Mouse (Mus musculus): ENCODE results near the gene Hist1h1c. TPM values are rescaled to one million over a fixed set of nuclear protein-coding genes. Genes with fewer than 3 reads are reported as not detected.
A peak's percentile ranks its signal among the peaks of the same experiment; 100 is the strongest.

Hist1h1c gene
- polyA plus RNA-seq, 1 experiment = 46.7 TPM

- Histone ChIP-seq H3K4me1 (ENCODE audit: control insufficient read depth, insufficient read depth, low read length) (no peaks in the 10 kb centered on the region), H3K4me3 (replicated peaks; ENCODE audit: extremely low read depth, low read depth, low read length) (no peak overlapping the region)
- WGBS = 91% methylated on average over 5 of the region's 5 CpGs
- TF ChIP-seq CTCF (IDR thresholded peaks at IDR 0.05; ENCODE audit: insufficient read depth, low read length) = no peak
- no peak for TF ChIP-seq POLR2A (IDR thresholded peaks at IDR 0.05; ENCODE audit: borderline replicate concordance, extremely low read depth, low read depth, low read length)
- no peak for DNase-seq
These were observed 8.9 kb upstream of the Hist1h1c start for GRCm38 (mm10) chr13:23729706-23730105.

DNA sequence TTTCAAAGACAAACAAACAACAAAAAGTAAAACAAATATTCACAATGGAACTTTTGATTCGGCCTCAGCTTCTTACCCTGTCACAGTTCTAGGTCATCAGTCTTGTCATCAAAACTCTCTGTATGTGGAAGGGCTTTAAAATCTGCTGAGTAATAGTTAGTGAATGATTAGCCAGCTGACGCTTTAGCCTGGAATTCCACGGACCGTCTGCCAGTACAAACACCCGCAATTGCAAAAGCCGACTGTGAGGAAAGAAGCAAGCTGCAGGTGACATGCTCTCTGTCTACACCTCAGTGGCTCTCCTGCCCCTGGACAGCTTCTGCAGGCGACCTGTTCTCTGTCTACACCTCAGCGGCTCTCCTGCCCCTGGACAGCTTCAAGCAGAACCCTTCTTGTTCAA is 8.1 kb upstream of the Hist1h1c start:
- WGBS = 32% methylated on average over 8 of the region's 8 CpGs
- no peak for DNase-seq
- H3K4me3 ChIP-seq (replicated peaks; ENCODE audit: extremely low read depth, low read depth, low read length) = no peak overlapping the region
- TF ChIP-seq CTCF (IDR thresholded peaks at IDR 0.05; ENCODE audit: insufficient read depth, low read length) (no peak), POLR2A (IDR thresholded peaks at IDR 0.05; ENCODE audit: borderline replicate concordance, extremely low read depth, low read depth, low read length) (no peak)
- H3K4me1 ChIP-seq (ENCODE audit: control insufficient read depth, insufficient read depth, low read length) = no peaks in the 10 kb centered on the region

- WGBS = 22% methylated on average over 8 of the region's 8 CpGs
These were observed 6.3 kb upstream of the Hist1h1c start for GRCm38 (mm10) chr13:23732156-23732804.

GRCm38 (mm10) chr13:23737091-23737490 is 1.5 kb upstream of the Hist1h1c start:
- Histone ChIP-seq H3K4me3 (replicated peaks; ENCODE audit: extremely low read depth, low read depth, low read length) (no peak overlapping the region), H3K4me1 (ENCODE audit: control insufficient read depth, insufficient read depth, low read length) (peaks cover 4% of the 10 kb centered on the region)
- no peak for DNase-seq
- TF ChIP-seq POLR2A (IDR thresholded peaks at IDR 0.05; ENCODE audit: borderline replicate concordance, extremely low read depth, low read depth, low read length) (no peak), CTCF (IDR thresholded peaks at IDR 0.05; ENCODE audit: insufficient read depth, low read length) (no peak)
- 93% methylated on average over 5 of the region's 5 CpGs for WGBS

More at GRCm38 (mm10) chr13:23732156-23732804, 6.3 kb upstream of the Hist1h1c start:
- TF ChIP-seq CTCF (IDR thresholded peaks at IDR 0.05; ENCODE audit: insufficient read depth, low read length) (peak; percentile 45; the same call in 1 of the 2 replicates), POLR2A (IDR thresholded peaks at IDR 0.05; ENCODE audit: borderline replicate concordance, extremely low read depth, low read depth, low read length) (no peak)
- Histone ChIP-seq H3K4me3 (replicated peaks; ENCODE audit: extremely low read depth, low read depth, low read length) (no peak overlapping the region), H3K4me1 (ENCODE audit: control insufficient read depth, insufficient read depth, low read length) (no peaks in the 10 kb centered on the region)
- DNase-seq = no peak

DNA sequence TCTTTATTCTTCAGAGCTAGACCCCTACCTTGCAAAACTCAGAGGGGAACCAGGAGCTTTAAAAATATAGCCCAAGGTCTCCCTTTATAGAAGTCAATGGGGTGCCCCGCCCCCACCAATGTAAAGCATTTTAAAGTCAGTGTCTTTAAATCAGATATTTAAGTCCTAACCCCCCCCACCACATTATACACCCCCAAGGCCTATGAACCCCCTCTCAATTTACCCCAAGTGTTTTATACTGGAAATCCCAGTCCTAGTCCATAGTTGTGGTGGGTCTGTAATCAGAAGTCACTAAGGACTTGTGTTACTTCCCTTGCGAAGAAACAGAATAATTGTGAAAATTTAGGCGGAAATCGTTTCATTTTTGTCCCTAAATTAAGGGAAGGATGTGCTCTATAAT is 567 bp upstream of the Hist1h1c start:
- WGBS = 26% methylated on average over 4 of the region's 4 CpGs
- no peak for DNase-seq
- no peak for TF ChIP-seq CTCF (IDR thresholded peaks at IDR 0.05; ENCODE audit: insufficient read depth, low read length)
- TF ChIP-seq POLR2A (IDR thresholded peaks at IDR 0.05; ENCODE audit: borderline replicate concordance, extremely low read depth, low read depth, low read length) = no peak
- H3K4me3 ChIP-seq (replicated peaks; ENCODE audit: extremely low read depth, low read depth, low read length) = peak overlapping the region; percentile 32
- peaks cover 4% of the 10 kb centered on the region for H3K4me1 ChIP-seq (ENCODE audit: control insufficient read depth, insufficient read depth, low read length)

DNA sequence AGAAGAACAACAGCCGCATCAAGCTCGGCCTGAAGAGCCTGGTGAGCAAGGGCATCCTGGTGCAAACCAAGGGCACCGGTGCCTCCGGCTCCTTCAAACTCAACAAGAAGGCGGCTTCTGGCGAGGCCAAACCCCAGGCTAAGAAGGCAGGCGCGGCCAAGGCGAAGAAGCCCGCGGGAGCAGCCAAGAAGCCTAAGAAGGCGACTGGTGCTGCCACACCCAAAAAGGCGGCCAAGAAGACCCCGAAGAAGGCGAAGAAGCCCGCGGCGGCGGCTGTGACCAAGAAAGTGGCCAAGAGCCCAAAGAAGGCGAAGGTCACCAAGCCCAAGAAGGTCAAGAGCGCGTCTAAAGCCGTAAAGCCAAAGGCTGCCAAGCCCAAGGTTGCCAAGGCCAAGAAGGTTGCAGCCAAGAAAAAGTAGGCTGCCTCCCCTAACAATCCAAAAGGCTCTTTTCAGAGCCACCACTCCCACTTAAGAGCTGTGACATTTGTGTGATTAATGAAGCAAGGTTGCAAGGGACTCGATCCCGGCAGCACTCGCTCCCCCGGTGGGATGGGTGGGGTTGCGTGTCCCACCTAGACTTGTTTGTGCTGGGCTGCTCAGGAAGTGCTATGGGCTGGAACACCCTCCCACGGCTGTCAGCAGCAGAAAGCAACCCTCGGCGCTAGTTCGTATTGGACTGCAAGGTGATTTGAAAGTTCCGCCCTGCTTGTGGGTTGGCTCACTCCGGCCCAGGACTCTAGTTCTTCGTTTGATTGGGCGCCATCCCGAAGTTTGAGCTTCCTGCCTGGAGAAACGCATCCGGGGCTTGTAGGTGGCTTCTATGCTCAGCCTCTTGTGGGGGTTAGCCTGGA is 687 bp downstream of the Hist1h1c start:
- peaks cover 4% of the 10 kb centered on the region for H3K4me1 ChIP-seq (ENCODE audit: control insufficient read depth, insufficient read depth, low read length)
- peak overlapping the region; percentile 100 for H3K4me3 ChIP-seq (replicated peaks; ENCODE audit: extremely low read depth, low read depth, low read length)
- TF ChIP-seq POLR2A (IDR thresholded peaks at IDR 0.05; ENCODE audit: borderline replicate concordance, extremely low read depth, low read depth, low read length) (peak; percentile 92), CTCF (IDR thresholded peaks at IDR 0.05; ENCODE audit: insufficient read depth, low read length) (no peak)
- WGBS = under 1% methylated on average over 39 of the region's 39 CpGs
- peak; percentile 88 for DNase-seq

DNA sequence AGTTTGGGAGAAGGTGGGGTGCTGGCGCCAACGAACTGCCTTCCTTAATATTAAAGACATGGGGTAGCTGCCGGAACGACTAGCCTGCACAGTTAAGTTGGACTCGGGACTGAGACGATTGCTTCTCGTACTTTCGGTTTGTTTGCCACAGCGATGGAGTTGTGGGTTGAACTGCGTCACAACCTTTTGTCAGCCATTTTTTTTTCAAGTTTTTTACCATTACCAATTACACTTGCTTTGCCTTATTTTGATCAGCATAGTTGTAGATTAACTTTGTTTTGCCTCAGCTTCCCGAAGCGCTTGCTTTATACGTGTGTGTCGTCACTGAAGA is 1.3 kb downstream of the Hist1h1c start:
- peaks cover 4% of the 10 kb centered on the region for H3K4me1 ChIP-seq (ENCODE audit: control insufficient read depth, insufficient read depth, low read length)
- DNase-seq = no peak
- WGBS = 0% methylated on average over 14 of the region's 14 CpGs
- TF ChIP-seq POLR2A (IDR thresholded peaks at IDR 0.05; ENCODE audit: borderline replicate concordance, extremely low read depth, low read depth, low read length) (peak; percentile 68; the same call in 1 of the 2 replicates), CTCF (IDR thresholded peaks at IDR 0.05; ENCODE audit: insufficient read depth, low read length) (no peak)
- peak overlapping the region; percentile 100 for H3K4me3 ChIP-seq (replicated peaks; ENCODE audit: extremely low read depth, low read depth, low read length)

- TF ChIP-seq CTCF (IDR thresholded peaks at IDR 0.05; ENCODE audit: insufficient read depth, low read length) (no peak), POLR2A (IDR thresholded peaks at IDR 0.05; ENCODE audit: borderline replicate concordance, extremely low read depth, low read depth, low read length) (no peak)
- peak overlapping the region; percentile 100 for H3K4me3 ChIP-seq (replicated peaks; ENCODE audit: extremely low read depth, low read depth, low read length)
These were observed 1.7 kb downstream of the Hist1h1c start for GRCm38 (mm10) chr13:23740256-23740840.

GRCm38 (mm10) chr13:23740910-23741309 is 2.3 kb downstream of the Hist1h1c start:
- 50% methylated on average over 5 of the region's 5 CpGs for WGBS
- Histone ChIP-seq H3K4me3 (replicated peaks; ENCODE audit: extremely low read depth, low read depth, low read length) (no peak overlapping the region), H3K4me1 (ENCODE audit: control insufficient read depth, insufficient read depth, low read length) (peaks cover 4% of the 10 kb centered on the region)
- TF ChIP-seq POLR2A (IDR thresholded peaks at IDR 0.05; ENCODE audit: borderline replicate concordance, extremely low read depth, low read depth, low read length) (no peak), CTCF (IDR thresholded peaks at IDR 0.05; ENCODE audit: insufficient read depth, low read length) (no peak)
- no peak for DNase-seq

More at GRCm38 (mm10) chr13:23740256-23740840, 1.7 kb downstream of the Hist1h1c start:
- H3K4me1 ChIP-seq (ENCODE audit: control insufficient read depth, insufficient read depth, low read length) = peaks cover 4% of the 10 kb centered on the region
- 13% methylated on average over 13 of the region's 13 CpGs for WGBS
- no peak for DNase-seq
